Mouse (Mus musculus): ENCODE data around the gene Prkce.

Gene Prkce

DNA sequence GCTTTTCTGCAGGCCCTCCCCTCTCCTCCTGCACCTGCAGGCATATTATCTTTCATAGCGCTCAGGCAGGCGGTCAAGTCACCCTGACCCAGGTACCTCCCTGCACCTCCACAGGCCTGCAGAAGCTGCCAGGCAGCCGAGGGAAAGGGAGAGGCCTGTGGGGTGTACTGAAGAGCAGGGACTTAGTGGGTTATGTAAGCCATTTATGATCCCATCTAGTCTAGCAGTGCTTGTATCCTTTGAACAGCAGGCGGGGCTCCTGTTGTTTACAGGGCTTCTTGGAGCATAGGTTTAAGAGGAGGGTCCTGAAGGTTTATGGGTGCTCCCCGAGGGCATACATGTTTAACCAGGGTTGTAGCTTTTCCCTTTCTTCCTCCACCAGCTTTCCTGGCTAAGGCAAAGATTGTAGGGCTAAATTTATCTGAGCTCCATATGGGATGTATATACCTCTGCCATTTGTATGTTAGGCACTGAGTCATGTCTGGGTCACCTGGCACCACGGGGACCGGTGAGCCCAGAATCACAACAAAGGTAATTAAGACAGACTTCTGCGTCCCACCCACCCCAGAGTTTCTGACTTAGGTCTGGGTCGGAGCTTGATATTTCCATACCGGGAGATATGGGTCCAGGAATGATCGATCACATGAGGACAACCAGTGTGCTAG is 96.5 kb downstream of the Prkce start:
- DNase-seq: no peak

DNA sequence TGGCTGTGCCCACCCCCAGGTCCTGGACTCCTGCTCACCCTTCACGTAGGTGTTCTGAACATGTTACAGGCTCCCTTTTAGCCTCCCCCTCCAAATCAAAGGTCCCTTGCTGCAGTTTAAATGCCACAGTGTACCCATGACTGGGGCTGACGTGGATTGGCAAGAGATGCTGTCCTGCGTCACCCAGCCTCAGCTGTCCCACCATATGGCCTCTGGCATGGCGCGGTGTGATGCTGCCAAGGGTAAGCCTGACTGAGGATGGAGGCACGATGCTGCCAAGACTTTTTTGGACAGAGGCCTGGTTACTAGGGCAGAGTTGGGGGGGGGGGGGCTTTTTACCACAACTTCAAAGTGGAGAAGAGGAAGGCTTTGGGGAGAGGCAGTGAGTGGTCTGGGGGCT is 98.5 kb downstream of the Prkce start:
- no peak for DNase-seq

DNA sequence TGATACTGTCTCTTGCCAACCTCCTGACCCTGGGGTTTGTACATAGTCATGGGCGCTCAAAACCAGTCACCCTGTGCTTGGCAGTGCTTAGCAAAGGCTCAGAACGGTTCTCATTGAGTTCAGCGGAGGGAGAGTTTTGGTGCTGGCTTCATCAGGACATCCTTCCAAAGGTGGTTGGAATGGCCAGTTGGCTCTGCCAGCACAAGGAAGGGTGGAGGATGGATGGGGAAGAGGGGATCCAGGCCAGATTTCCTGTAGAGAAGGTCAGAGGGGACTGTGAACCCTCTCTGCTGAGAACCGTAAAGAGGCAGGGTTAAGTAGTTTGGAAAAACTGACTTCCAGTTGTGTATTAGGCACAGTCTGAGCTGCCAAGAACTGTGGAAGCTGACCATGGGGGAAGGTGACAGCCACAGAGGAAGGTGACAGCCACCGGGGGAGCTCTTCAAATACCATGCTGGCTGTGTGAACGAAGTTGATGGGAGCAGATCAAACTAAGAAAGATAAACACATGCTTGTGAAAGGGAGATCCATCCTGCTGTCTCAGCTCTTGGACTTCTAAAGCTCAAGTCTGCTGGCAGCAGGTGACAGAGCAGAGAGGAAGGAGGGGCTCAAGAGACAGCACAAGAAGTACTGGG is 99.7 kb downstream of the Prkce start:
- no peak for DNase-seq

DNA sequence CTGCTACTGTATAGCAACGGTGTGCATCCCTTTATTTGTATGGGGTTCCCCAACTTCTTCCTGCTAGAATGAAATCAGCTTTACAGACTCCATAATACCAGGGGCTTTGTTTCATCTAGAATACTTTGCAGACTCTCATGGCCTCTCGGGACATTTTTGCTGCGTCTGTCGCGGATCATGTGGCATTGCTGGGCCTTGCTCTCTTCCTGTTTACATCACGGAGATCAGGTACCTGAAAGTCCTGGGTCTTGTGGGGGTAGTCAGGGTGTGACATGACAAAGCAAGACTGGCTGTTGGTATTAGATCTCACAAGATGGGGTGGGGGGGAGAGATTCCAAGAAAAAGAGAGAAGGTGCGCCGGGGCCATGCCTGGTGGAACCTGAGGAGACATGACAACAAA is 102.1 kb downstream of the Prkce start:
- no peak for DNase-seq

DNA sequence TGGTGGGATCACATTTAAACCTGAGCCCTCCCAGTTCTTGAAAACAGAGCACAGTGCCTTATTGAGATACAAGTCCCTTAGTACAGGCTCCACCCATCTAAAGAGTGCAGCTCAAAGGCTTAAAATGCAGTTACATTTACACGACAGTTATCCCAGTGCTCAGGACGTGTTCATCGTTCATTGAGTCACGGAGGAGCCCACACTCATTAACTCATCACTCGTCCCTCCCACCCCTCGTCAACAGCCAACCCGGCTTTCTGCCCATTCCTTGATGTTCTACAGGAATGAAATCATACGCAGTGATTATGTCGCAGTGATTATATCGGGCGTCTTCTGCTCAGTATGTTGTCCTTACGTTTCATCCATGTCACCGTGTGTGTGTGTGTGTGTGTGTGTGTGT is 102.9 kb downstream of the Prkce start:
- DNase-seq: no peak

DNA sequence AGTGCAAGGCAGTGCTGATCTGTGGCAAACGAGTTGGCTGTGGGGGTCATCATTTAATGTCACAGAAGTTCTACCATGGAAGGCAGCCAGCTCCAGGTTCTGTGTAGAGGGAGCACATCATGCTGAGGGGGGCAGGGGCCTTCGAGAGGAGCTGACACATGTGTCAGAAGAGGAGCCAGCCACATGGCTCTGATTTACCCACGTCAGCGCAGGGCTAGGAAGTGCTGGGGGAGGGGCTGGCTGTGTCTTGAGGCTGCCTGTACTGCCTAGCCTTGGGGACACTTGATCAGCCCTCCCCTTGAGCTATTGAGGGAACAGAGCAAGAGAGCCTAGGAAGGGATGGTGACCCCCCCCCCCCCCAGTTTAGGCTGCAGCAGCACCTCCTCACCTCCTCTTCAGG is 103.7 kb downstream of the Prkce start:
- DNase-seq: no peak

DNA sequence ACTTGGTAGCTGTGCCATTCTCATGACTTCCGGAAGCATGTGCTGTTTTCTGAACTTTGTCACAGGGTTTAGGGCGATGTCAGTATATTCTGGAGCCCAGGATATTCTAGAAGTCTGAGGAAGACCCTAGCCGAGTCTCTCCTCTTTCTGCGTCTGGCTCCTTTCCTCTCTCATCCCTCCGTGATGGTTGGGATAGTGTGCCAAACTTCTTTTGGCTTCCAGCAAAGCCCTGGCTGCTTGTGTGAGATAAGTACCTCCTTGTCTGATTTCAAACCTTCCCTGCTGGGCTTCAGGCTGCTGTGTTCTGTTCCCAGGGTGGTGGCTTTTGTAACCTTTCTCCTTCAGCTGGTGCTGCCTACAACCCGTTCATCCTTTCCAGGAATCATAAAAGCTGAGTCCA is 105.4 kb downstream of the Prkce start:
- no peak for DNase-seq

DNA sequence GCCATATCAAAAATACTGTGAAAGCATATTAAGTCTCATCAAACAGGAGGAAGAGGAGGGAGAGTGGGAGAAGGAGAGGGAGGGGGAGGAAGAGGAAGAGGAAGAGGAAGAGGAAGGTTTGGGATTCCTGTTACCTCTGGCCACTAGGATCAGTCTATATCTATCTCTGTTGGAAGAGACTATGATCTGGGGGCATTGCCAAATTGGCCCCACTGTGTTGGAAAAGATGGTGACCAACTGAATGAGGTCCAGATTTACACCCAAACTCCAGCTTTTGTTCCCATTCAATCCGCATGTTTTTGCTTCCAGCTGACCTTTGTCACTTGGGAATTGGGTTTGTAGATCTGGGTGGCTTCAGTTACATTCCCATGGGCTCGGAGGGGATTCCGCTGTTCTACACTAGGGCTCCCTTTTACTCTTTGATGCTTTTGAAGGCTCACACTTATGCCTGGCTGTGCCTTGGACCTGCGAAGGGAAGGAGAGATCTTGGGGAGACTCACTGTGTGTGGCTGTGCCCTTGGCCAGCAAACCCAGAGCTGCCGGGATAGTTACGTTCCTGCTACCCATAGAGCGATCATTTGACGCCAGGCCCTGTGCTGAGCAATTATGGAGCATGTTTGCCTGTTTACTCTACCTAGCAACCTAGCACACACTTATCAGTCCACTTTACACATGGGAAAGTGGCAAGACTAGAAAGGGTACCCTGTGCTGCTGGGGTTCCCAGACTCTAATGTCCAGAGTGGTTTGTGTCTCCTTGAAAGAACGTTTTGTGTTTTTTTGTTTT is 106.2 kb downstream of the Prkce start:
- peak in 1 of 2 experiments; percentile 22 for DNase-seq

DNA sequence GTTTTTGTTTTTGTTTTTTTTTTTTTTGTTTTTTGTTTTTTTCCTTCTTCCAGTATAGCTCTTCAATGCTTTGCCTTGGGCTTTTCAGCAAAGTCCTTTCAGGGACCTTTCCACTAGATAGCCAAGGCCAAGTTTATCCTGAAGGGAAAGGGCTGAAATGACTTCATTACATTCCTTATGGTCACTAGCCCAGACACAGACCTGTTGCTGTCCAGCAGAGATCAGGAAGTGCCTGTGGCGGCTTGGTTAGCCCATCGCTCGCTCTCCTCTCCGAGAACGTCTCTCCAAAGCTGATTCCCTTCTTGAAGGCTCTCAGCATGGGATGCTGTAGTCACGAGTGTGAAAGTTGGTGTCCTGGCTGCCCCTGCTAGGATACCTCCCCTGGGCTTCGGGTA is 106.8 kb downstream of the Prkce start:
- DNase-seq: no peak

DNA sequence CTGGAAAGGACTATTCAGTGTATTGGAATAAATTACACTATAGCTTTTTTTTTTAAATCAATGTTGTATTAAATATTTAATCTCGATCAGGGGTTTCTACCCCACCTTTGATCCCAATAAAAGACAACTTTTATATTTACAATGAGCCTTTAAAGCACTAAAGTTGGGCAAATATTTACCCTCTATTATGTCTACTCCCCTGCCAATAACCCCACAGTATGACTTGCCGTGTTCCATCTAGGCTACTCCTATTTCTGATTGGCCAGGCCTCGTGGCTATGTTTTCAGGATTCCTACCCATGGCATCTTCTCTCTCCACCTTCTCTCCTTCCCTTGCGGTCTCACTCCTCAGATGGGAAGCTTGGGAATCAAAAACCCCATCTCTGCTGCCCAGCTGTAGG is 108.8 kb downstream of the Prkce start:
- no peak for DNase-seq

DNA sequence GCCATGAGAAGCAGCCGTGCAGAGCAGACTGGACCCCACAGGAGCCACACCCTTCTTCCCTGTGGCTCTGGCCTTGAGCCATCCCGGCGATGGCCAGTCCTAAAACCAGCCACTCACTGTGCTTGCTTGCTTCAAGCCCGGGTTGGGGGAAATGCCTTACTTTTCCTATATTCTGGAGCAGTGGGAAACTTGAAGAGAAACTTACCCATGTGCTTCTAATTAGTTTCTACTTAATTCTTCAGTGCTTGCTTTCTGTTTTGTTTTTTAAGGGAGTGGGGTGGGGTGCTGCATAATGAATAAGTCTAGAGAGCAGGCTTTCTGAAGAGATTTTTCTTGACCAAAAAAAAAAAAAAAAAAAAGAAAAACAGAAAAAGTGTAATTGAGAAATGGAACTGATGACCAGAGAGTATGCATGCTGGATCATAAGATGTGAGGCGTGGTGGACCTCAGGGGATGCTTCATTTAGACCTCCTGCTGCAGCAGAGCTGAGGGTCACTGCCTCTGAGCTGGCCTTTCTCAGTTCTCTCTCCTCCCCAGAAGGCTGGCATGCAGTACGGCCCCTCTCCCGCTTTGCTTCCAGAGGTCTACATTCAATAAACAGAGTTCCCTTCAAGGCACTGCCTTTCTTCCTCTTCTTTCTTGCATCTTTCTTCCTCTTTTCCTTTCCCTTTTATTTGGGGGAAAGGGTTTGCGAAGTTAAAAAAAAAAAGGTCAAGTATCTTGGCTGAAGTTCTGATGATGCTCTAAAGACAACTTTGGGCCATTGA is 109.6 kb downstream of the Prkce start:
- no peak for DNase-seq

DNA sequence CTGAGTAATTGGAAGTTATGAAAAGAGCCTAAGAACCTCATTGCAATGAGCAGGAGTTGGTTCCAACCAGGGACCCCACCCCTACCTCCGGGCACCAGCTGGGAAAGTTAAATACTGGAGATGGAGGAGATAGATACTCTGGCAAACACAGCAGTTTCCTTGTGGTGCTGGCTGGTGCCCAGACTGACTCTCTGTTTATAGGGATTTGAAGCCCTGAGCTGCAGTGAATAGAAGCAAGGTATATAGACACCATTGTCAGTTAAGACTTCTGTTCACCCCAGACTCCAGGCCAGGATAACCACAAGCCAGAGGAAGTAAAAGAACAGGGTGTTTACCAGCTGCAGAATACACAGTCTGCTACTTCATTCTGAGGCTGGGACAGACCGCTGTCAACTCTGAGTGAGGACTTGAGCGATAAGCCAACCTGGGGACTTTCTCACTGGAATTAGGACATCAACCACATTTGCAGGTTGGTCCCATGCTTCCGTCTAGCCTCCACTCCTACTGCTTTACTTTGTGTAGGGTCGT is 110.5 kb downstream of the Prkce start:
- peak; percentile 32 to 58 for DNase-seq

DNA sequence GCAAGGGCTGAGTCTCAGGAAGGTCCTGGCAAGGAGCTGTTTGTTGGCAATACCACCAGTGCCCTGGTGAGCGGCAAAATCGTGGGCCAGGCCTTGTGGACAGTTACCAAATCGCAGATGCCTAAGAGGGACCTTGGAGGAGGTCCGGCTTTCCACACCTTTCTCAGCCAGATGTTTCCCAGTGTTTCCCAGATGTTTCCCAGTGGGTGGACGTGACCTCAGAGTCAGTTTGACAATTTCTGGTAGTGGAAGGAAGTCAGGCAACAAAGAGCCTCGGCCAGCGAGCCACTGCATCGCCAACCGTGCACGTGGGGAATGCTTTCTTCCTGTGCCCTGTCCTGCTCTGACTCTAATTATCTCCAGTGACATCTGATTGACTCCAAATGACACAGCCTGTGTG is 112.2 kb downstream of the Prkce start:
- DNase-seq: no peak

DNA sequence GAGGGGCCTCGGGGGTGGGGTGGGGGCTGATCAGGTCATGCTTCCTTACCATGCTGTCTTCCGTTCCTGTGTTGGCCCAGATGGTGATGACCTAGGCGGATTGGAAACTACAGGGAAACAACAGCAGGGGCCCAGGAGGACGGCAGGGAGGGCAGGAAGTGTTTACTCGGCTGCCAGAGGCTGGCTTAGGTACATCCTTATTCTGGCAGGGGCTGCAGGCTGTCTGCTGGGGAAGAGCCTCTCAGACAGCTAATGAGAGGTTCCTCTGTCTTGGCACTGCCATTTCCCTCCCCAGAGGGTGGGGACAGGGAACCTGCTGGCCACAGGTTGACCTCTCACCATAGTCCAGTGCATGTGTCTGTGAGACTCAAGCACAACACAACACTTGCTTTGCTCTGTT is 116.2 kb downstream of the Prkce start:
- DNase-seq: peak in 1 of 2 experiments; percentile 52

DNA sequence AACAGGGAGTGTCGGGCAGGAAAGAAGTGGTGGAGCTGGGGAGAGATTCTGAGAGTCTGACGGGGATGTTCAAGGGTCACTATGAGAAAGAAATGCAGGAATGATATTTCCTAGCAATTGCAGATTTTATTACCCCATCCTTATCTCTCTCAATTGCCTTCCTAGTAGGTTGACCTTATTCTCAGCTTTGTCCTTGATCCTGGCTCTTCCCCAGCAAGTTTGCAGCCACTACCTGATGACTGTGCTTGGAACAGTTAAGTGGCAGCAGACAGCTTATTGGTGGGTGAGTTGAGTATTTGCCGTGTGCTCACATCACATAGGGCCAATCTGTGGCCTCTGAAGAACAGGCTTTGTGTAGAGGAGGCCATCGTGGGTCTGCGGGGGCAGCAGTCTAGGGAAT is 117.5 kb downstream of the Prkce start:
- DNase-seq: no peak

DNA sequence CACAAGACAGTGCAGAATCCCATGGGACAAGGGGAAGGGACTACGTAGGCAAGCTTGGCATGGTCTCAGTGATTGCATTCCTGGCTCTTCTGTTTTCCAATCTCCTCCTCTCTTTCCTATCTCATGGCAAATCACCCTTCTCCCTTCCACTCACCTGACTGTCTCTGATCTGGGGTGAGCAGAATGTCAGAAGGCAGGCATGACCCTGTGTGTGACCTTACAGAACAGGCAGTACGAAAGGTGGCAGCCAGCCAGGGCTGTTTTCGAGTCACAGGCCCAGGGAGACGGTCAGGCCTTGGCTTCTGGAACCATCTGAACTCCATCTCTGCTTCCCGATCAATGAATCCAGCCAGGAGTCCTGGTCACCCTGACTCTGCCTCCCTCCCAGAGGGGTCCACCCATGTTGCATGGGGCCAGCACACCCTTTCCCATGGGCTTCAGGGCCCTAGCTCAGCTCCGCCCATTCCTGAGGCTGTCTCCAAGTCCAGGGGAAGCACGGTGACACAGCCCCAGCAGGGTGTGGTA is 119.2 kb downstream of the Prkce start:
- DNase-seq: peak; percentile 59 to 68

DNA sequence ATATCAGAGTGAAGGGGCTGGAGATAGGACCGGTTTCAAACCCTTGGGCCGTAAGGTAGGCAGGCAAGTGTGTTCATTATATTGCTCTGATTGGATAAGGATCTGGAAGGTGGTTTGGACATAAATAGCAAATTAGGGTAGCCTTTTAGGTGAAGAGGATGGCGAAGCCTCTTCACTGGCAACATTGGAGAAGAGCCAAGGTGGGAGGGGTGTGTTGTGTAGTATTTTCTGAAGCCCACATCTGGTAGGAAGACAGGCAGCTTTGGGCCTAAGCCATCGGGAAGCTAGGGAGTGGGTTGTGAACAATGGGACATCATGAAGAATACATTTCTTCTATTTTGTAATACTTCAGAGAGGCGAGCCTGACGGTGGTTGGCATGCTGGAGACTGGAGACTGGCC is 125.1 kb downstream of the Prkce start:
- no peak for DNase-seq

DNA sequence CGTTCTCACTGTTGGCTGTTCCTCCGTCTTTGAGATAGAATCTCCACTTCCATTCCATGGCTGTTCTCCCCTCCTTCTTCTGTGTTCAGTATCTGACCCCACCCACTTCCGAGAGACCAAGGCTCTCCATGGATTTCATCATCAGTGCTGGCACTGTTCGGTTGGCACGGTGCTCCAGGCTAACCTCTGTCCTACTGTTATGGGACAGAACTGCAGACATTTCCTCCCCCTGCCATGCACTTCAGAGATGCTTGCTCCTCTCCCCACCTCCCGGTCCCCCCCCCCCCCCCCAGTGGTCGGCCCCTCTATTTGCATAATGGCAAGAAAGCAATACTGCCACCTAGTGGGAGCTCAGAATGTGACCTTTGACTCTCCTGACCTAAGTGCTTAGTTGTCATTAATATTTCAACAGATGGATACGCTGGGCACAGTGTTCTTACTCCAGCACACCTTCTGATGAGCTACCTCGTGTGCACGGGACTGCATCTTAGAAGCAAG is 125.7 kb downstream of the Prkce start:
- peak; percentile 80 to 89 for DNase-seq

DNA sequence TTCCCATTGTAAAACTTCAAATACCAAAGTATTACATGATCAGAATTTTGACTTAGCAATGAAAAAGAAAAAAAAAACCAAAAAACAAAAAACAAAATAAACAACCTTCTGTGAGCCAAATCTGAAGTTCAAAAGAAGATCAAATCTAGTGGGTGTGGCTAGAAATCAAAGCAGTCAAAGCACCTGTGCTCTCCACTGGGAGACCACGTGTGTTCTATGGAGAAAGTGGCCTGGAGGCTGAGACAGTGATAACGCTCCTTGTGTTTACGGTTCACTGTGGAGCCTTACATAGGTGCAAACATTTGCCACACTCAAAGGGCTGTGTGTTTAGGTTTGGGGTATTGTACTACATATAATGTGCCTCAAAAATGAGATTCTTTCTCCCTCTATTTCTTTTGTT is 132.0 kb downstream of the Prkce start:
- no peak for DNase-seq

DNA sequence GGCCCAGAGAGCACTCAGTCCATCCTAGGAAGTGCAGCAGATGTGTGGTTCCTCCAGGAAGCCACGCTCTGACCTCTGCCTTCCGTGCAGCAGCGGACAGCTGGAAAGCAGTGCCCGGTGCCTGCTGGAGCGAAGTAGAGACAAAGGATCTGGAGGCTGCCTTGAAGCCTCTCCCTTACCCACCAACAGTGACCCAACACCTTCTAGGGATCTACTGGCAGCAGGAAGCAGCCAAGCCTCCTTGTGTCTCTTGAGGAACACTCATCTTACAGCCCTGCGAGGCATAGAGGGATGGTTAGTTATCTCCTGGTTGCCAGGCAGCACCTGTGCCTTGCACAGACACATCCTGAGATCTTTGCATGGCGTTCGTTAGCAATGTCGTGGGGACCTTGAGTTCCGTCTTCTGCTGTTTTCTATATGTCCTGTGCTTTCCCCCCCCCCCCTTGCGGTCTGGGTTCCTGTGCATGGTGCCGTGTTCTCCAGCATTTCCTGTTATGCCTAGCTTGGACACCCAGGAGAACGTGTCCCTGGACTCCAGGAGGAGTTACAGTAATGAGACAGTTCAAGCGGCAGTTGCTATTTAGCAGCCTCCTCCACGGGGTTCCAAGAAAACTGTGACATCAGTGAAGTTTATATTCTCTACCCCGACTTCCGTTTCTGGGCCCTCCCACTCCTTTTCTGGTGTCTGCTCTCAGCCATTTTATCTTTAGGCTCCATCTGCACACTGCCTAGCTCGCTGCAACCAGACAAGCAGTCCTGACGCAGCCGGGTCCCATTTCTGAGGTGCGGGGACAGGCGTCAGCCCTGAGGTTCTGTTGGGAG is 133.4 kb downstream of the Prkce start:
- DNase-seq: peak in 1 of 2 experiments; percentile 49

DNA sequence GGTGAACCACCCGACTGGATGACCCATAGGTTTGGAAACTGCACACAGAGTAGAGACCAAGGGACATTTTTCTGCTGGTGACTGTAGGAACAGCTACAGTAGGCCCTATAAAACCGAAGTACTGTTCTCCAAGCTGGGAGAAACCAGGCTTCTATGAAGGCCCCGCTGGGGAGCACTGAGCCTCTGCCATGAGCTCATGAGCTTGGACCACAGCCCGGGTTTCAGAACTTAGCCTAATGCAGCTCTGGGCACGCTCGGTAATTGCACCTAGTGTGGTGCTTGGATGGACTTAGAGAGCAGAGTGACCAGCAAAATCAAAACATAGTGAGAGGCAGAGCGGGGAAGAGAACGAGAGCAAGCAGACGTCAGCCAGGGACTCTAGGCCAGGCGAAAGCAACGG is 134.7 kb downstream of the Prkce start:
- no peak for DNase-seq

DNA sequence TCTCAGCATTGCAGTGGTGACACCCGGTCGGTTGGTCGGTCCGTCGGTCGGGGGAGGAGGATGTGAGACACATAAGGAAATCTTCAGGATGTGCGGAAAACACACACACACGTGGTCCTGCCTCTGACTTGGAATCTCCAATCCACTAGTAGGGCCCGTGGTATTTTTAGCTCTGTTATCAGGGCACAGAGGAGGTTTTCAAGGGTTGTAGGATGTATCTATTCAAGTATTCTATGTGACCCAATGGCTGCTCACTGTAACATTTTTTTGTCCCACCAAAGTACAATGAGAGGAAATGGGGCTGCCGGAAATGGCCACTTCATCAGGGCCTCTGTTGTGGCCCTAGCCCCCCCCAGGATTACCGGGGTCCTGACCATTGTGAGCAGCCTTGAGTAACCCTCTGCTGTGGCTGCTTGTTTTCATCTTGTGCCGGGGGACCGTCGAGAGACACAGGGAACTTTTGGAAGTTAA is 135.3 kb downstream of the Prkce start:
- peak; percentile 24 to 46 for DNase-seq

All from lung, adult 18-20 months (tissue).